ENCODE assay signal across 8 mouse cellular contexts in genomic region chr6:17693726-17694549, GRCm38 (mm10). TPM values are rescaled to one million over a fixed set of nuclear protein-coding genes. Genes with fewer than 3 reads are reported as not detected.
DNase-seq lines count a peak whose midpoint lies in the region; ATAC-seq and TF ChIP-seq lines count a peak whose summit lies in the region.

No protein-coding gene starts in this region.

- H3K4me3 ChIP-seq in heart, embryonic 13.5 days = peak overlapping the region; percentile 84
- H3K4me3 ChIP-seq in kidney, postnatal 0 days (replicated peaks; ENCODE audit: low read depth, low read length) = peak overlapping the region; percentile 81
- H3K4me3 ChIP-seq in liver, embryonic 13.5 days (replicated peaks) = peak overlapping the region; percentile 85
- peak overlapping the region; percentile 58 for H3K4me3 ChIP-seq in stomach, embryonic 14.5 days (ENCODE audit: low read depth, low read length)

- H3K4me1 ChIP-seq in heart, embryonic 13.5 days = peaks cover 22% of the 10 kb centered on the region
- H3K4me1 ChIP-seq in kidney, postnatal 0 days (replicated peaks; ENCODE audit: insufficient read depth, low read length) = no peaks in the 10 kb centered on the region
- peaks cover 23% of the 10 kb centered on the region for H3K4me1 ChIP-seq in liver, embryonic 13.5 days (replicated peaks)
- H3K4me1 ChIP-seq in stomach, embryonic 14.5 days (ENCODE audit: control insufficient read depth, insufficient read depth, low read length) = peaks cover 7% of the 10 kb centered on the region

- no peaks in the 10 kb centered on the region for H3K27me3 ChIP-seq in heart, embryonic 13.5 days (replicated peaks)
- H3K27me3 ChIP-seq in kidney, postnatal 0 days (ENCODE audit: insufficient read depth, low read length) = no peaks in the 10 kb centered on the region
- no peaks in the 10 kb centered on the region for H3K27me3 ChIP-seq in liver, embryonic 13.5 days
- no peaks in the 10 kb centered on the region for H3K27me3 ChIP-seq in stomach, embryonic 14.5 days (ENCODE audit: control insufficient read depth, insufficient read depth, low read length)

- H3K4me2 ChIP-seq in heart, embryonic 13.5 days = peak overlapping the region; percentile 84
- peak overlapping the region; percentile 70 for H3K4me2 ChIP-seq in kidney, postnatal 0 days (ENCODE audit: low read length)
- peak overlapping the region; percentile 89 for H3K4me2 ChIP-seq in liver, embryonic 13.5 days
- H3K4me2 ChIP-seq in stomach, embryonic 14.5 days (replicated peaks; ENCODE audit: low read depth, low read length) = peak overlapping the region; percentile 56

- peak; percentile 72 for DNase-seq in CD4-positive, CD25-positive, alpha-beta regulatory T cell, adult 2 months (ENCODE audit: low read depth, low spot score)
- DNase-seq in brain, embryonic 14.5 days (ENCODE audit: low read depth) = peak; percentile 70
- peak; percentile 82 for DNase-seq in kidney, postnatal 0 days (ENCODE audit: low spot score)
- peak; percentile 51 for DNase-seq in liver, embryonic 13.5 days
- DNase-seq in natural killer cell, adult 2 months (ENCODE audit: low spot score in 2 of 2) = peak; percentile 33 to 43

- no peak for TF ChIP-seq CTCF in brain, embryonic 14.5 days (IDR thresholded peaks at IDR 0.05; ENCODE audit: borderline replicate concordance, extremely low read depth, insufficient read depth, insufficient read length)
- no peak for TF ChIP-seq CTCF in kidney, postnatal 0 days (IDR thresholded peaks at IDR 0.05; ENCODE audit: low read depth)

- under 1% methylated on average over 86 of the region's 97 CpGs for WGBS in heart, embryonic 13.5 days
- whole genome bisulfite sequencing in kidney, postnatal 0 days = under 1% methylated on average over 54 of the region's 97 CpGs
- WGBS in liver, embryonic 13.5 days (ENCODE audit: insufficient replicate concordance) = 1% methylated on average over 91 of the region's 97 CpGs
- under 1% methylated on average over 88 of the region's 97 CpGs for WGBS in stomach, embryonic 14.5 days

- H3K27ac ChIP-seq in heart, embryonic 13.5 days (replicated peaks) = peak overlapping the region; percentile 96
- H3K27ac ChIP-seq in kidney, postnatal 0 days = peak overlapping the region; percentile 96
- H3K27ac ChIP-seq in liver, embryonic 13.5 days = peak overlapping the region; percentile 86
- peak overlapping the region; percentile 91 for H3K27ac ChIP-seq in stomach, embryonic 14.5 days (ENCODE audit: low read length)

- TF ChIP-seq POLR2A in brain, embryonic 14.5 days (IDR thresholded peaks at IDR 0.05; ENCODE audit: borderline replicate concordance, extremely low read depth, insufficient read depth, insufficient read length, poor library complexity, severe bottlenecking) = no peak

- ATAC-seq in erythroid progenitor cell, adult 5-6 weeks (replicated peaks; ENCODE audit: low FRiP score, poor library complexity, severe bottlenecking) = peak; percentile 79
- peak; percentile 55 for ATAC-seq in heart, embryonic 13.5 days (ENCODE audit: extremely low read depth, insufficient number of reproducible peaks, low FRiP score, low TSS enrichment)
- peak; percentile 91 for ATAC-seq in kidney, postnatal 0 days (replicated peaks; ENCODE audit: low FRiP score, low read depth)
- ATAC-seq in liver, embryonic 13.5 days (ENCODE audit: low read depth) = peak; percentile 82
- peak; percentile 77 for ATAC-seq in stomach, embryonic 14.5 days (ENCODE audit: insufficient number of reproducible peaks, insufficient read depth, low FRiP score, low read depth)

- H3K36me3 ChIP-seq in heart, embryonic 13.5 days = peaks cover 14% of the 10 kb centered on the region
- H3K36me3 ChIP-seq in kidney, postnatal 0 days (ENCODE audit: insufficient read depth, low read length) = no peaks in the 10 kb centered on the region
- peaks cover 11% of the 10 kb centered on the region; the same call in 1 of the 2 replicates for H3K36me3 ChIP-seq in liver, embryonic 13.5 days
- H3K36me3 ChIP-seq in stomach, embryonic 14.5 days (ENCODE audit: control insufficient read depth, insufficient read depth, low read length) = no peaks in the 10 kb centered on the region

- no peaks in the 10 kb centered on the region for H3K9me3 ChIP-seq in heart, embryonic 13.5 days
- no peaks in the 10 kb centered on the region for H3K9me3 ChIP-seq in kidney, postnatal 0 days (replicated peaks; ENCODE audit: low read length)
- no peaks in the 10 kb centered on the region for H3K9me3 ChIP-seq in liver, embryonic 13.5 days (replicated peaks)
- no peaks in the 10 kb centered on the region for H3K9me3 ChIP-seq in stomach, embryonic 14.5 days (ENCODE audit: control insufficient read depth, low read depth, low read length)

- peak overlapping the region; percentile 90 for H3K9ac ChIP-seq in heart, embryonic 13.5 days
- peak overlapping the region; percentile 94 for H3K9ac ChIP-seq in kidney, postnatal 0 days (ENCODE audit: low read depth, low read length)
- peak overlapping the region; percentile 89 for H3K9ac ChIP-seq in liver, embryonic 13.5 days
- H3K9ac ChIP-seq in stomach, embryonic 14.5 days (replicated peaks; ENCODE audit: low read depth, low read length) = peak overlapping the region; percentile 87

RNA-seq across cellular contexts. Expression of gene St7, which starts 1.2 kb away (rescaled TPM):
- polyA plus RNA-seq in brain, embryonic 14.5 days (2012; rRNA removed) = 62.0 and 71.4 TPM in 2 replicates
- total RNA-seq in erythroid progenitor cell, adult 5-6 weeks (2015; ENCODE audit: low replicate concordance) = 48.6 and 50.1 TPM in 2 replicates
- 56.9 and 75.0 TPM in 2 replicates for total RNA-seq in erythroid progenitor cell, adult 5-6 weeks (2017; ENCODE audit: low replicate concordance)
- polyA plus RNA-seq in heart, embryonic 13.5 days (2015; fragmentation: Nextera tagmentation; extraction: Ambion mirVana) = 25.9 and 31.9 TPM in 2 replicates
- polyA plus RNA-seq in kidney, postnatal 0 days (2015; fragmentation: Nextera tagmentation; extraction: Ambion mirVana) = 18.4 and 19.4 TPM in 2 replicates
- polyA plus RNA-seq in liver, embryonic 13.5 days (2015; fragmentation: Nextera tagmentation; extraction: Ambion mirVana) = 11.0 and 11.8 TPM in 2 replicates
- polyA plus RNA-seq in stomach, embryonic 14.5 days (2014; fragmentation: Nextera tagmentation; extraction: Ambion mirVana) = 26.6 and 29.9 TPM in 2 replicates

RNA-seq across cellular contexts. Expression of gene Capza2, which starts 57.9 kb away (rescaled TPM):
- polyA plus RNA-seq in brain, embryonic 14.5 days (2012; rRNA removed) = 96.1 and 100 TPM in 2 replicates
- 76.3 and 103 TPM in 2 replicates for total RNA-seq in erythroid progenitor cell, adult 5-6 weeks (2015; ENCODE audit: low replicate concordance)
- 72.8 and 80.6 TPM in 2 replicates for total RNA-seq in erythroid progenitor cell, adult 5-6 weeks (2017; ENCODE audit: low replicate concordance)
- polyA plus RNA-seq in heart, embryonic 13.5 days (2015; fragmentation: Nextera tagmentation; extraction: Ambion mirVana) = 198 and 210 TPM in 2 replicates
- 218 and 225 TPM in 2 replicates for polyA plus RNA-seq in kidney, postnatal 0 days (2015; fragmentation: Nextera tagmentation; extraction: Ambion mirVana)
- polyA plus RNA-seq in liver, embryonic 13.5 days (2015; fragmentation: Nextera tagmentation; extraction: Ambion mirVana) = 97.5 and 121 TPM in 2 replicates
- 242 and 253 TPM in 2 replicates for polyA plus RNA-seq in stomach, embryonic 14.5 days (2014; fragmentation: Nextera tagmentation; extraction: Ambion mirVana)

Comparison
In these comparisons a context has a peak if more than half of its experiments do, and no peak if none do; other contexts are left out.
1. Peak in every context shown above with its lines: DNase-seq, ATAC-seq, H3K4me3 ChIP-seq and H3K27ac ChIP-seq.